Mouse (Mus musculus) midbrain, embryonic 10.5 days (tissue): ENCODE measurements around the gene Cd3d. TPM values are rescaled to one million over a fixed set of nuclear protein-coding genes. Genes with fewer than 3 reads are reported as not detected.
A peak's percentile ranks its signal among the peaks of the same experiment; 100 is the strongest.

ENCODE experiments used
- DNase-seq: peaks from one replicate; pipeline ENCODE4 v3.0.0-alpha.2; 2017; ENCODE audit warnings: low spot score
- H3K27ac ChIP-seq: fragments of 300-500 bp; sonication (generic); replicated peaks from 2 replicates; pipeline ENCODE4 v1.5.1; 2016; ENCODE audit warnings: mild to moderate bottlenecking
- H3K27me3 ChIP-seq: fragments of 300-500 bp; sonication (generic); 2 replicates; pipeline ENCODE4 v1.6.1; 2016; ENCODE audit warnings: low read depth, mild to moderate bottlenecking; ENCODE audit not compliant: poor library complexity, severe bottlenecking
- H3K36me3 ChIP-seq: fragments of 300-500 bp; sonication (generic); 2 replicates; pipeline ENCODE4 v1.6.1; 2016; ENCODE audit warnings: mild to moderate bottlenecking, moderate library complexity
- H3K4me1 ChIP-seq: fragments of 300-500 bp; sonication (generic); 2 replicates; pipeline ENCODE4 v1.6.1; 2016
- H3K4me3 ChIP-seq: fragments of 300-500 bp; sonication (generic); 2 replicates; pipeline ENCODE4 v1.5.1; 2016; ENCODE audit warnings: mild to moderate bottlenecking, moderate library complexity
- H3K9me3 ChIP-seq: fragments of 300-500 bp; sonication (generic); replicated peaks from 2 replicates; pipeline ENCODE4 v1.6.1; 2016; ENCODE audit warnings: mild to moderate bottlenecking
- WGBS: fragments of 180-500 bp; shearing (Covaris S2); methylation state at CpG from one replicate; pipeline ENCODE4 v1.1.7; 2016; 5-methylcytosine and 5-hydroxymethylcytosine counted together
- polyA plus RNA-seq: library from polyadenylated mRNA; unstranded; fragments of >200 nt; fragmentation: Nextera tagmentation; extraction: Ambion mirVana; gene quantifications from 2 replicates; pipeline ENCODE4 v1.2.1, GENCODE M21; 2016

The Cd3d gene
- polyA plus RNA-seq, 1 experiment from 2014 or later = not detected

GRCm38 (mm10) chr9:44998138-44998537, 16.6 kb downstream of the Cd3d start:
- no peaks in the 10 kb centered on the region for H3K27me3 ChIP-seq
- no peak overlapping the region for H3K4me3 ChIP-seq
- no peak for DNase-seq
- H3K4me1 ChIP-seq = peaks cover 3% of the 10 kb centered on the region; the same call in 1 of the 2 replicates
- no peaks in the 10 kb centered on the region for H3K36me3 ChIP-seq
- H3K9me3 ChIP-seq = no peaks in the 10 kb centered on the region; the same call in 1 of the 2 replicates
- H3K27ac ChIP-seq = no peak overlapping the region
- 75% methylated on average over 11 of the region's 11 CpGs for WGBS

GRCm38 (mm10) chr9:44999171-44999570, 17.6 kb downstream of the Cd3d start:
- DNase-seq = no peak
- Histone ChIP-seq H3K4me3 (no peak overlapping the region), H3K27ac (no peak overlapping the region), H3K4me1 (peaks cover 3% of the 10 kb centered on the region; the same call in 1 of the 2 replicates), H3K27me3 (no peaks in the 10 kb centered on the region), H3K9me3 (no peaks in the 10 kb centered on the region; the same call in 1 of the 2 replicates), H3K36me3 (no peaks in the 10 kb centered on the region)
- WGBS = 65% methylated on average over 6 of the region's 6 CpGs

GRCm38 (mm10) chr9:44999776-45000175, 18.2 kb downstream of the Cd3d start:
- H3K36me3 ChIP-seq = no peaks in the 10 kb centered on the region
- H3K27ac ChIP-seq = no peak overlapping the region
- no peaks in the 10 kb centered on the region; the same call in 1 of the 2 replicates for H3K9me3 ChIP-seq
- H3K4me1 ChIP-seq = peaks cover 3% of the 10 kb centered on the region; the same call in 1 of the 2 replicates
- H3K27me3 ChIP-seq = no peaks in the 10 kb centered on the region
- WGBS = 80% methylated on average over 5 of the region's 5 CpGs
- no peak overlapping the region for H3K4me3 ChIP-seq
- DNase-seq = no peak

- Histone ChIP-seq H3K27me3 (no peaks in the 10 kb centered on the region), H3K36me3 (no peaks in the 10 kb centered on the region), H3K4me3 (no peak overlapping the region), H3K27ac (no peak overlapping the region), H3K9me3 (no peaks in the 10 kb centered on the region; the same call in 1 of the 2 replicates), H3K4me1 (peaks cover 3% of the 10 kb centered on the region; the same call in 1 of the 2 replicates)
- WGBS = 76% methylated on average over 3 of the region's 3 CpGs
- DNase-seq = no peak
Observed at GRCm38 (mm10) chr9:45000249-45000648, 18.7 kb downstream of the Cd3d start.

- Histone ChIP-seq H3K4me1 (no peaks in the 10 kb centered on the region), H3K36me3 (no peaks in the 10 kb centered on the region), H3K27me3 (no peaks in the 10 kb centered on the region), H3K9me3 (no peaks in the 10 kb centered on the region), H3K27ac (no peak overlapping the region), H3K4me3 (no peak overlapping the region)
- WGBS = 82% methylated on average over 12 of the region's 12 CpGs
- DNase-seq = no peak
Observed at GRCm38 (mm10) chr9:45007404-45007803, 25.8 kb downstream of the Cd3d start.

GRCm38 (mm10) chr9:45008342-45008741, 26.8 kb downstream of the Cd3d start:
- H3K36me3 ChIP-seq = no peaks in the 10 kb centered on the region
- 71% methylated on average over 4 of the region's 4 CpGs for WGBS

GRCm38 (mm10) chr9:45009180-45010078, 27.8 kb downstream of the Cd3d start, which contains the start of gene Cd3e:
TSS of gene Cd3e (minus strand) at chr9:45009627.
- Histone ChIP-seq H3K27me3 (no peaks in the 10 kb centered on the region), H3K4me1 (no peaks in the 10 kb centered on the region), H3K27ac (no peak within 1 kb of the TSS), H3K36me3 (no peaks in the 10 kb centered on the region), H3K4me3 (no peak within 1 kb of the TSS), H3K9me3 (no peaks in the 10 kb centered on the region)
- no peak for DNase-seq
- WGBS = 88% methylated on average over 19 of the region's 19 CpGs

More at GRCm38 (mm10) chr9:45008342-45008741, 26.8 kb downstream of the Cd3d start:
- H3K9me3 ChIP-seq = no peaks in the 10 kb centered on the region
- H3K27ac ChIP-seq = no peak overlapping the region
- DNase-seq = no peak
- H3K27me3 ChIP-seq = no peaks in the 10 kb centered on the region
- H3K4me3 ChIP-seq = no peak overlapping the region
- no peaks in the 10 kb centered on the region for H3K4me1 ChIP-seq

GRCm38 (mm10) chr9:45010461-45010860, 28.9 kb downstream of the Cd3d start:
- Histone ChIP-seq H3K36me3 (no peaks in the 10 kb centered on the region), H3K27ac (no peak overlapping the region), H3K27me3 (no peaks in the 10 kb centered on the region), H3K4me3 (no peak overlapping the region), H3K4me1 (no peaks in the 10 kb centered on the region), H3K9me3 (no peaks in the 10 kb centered on the region)
- DNase-seq = no peak
- 81% methylated on average over 4 of the region's 4 CpGs for WGBS

GRCm38 (mm10) chr9:45011291-45011690, 29.7 kb downstream of the Cd3d start:
- Histone ChIP-seq H3K27ac (no peak overlapping the region), H3K4me1 (no peaks in the 10 kb centered on the region), H3K36me3 (no peaks in the 10 kb centered on the region), H3K9me3 (no peaks in the 10 kb centered on the region), H3K4me3 (no peak overlapping the region), H3K27me3 (no peaks in the 10 kb centered on the region)
- 52% methylated on average over 6 of the region's 6 CpGs for WGBS
- DNase-seq = no peak

- Histone ChIP-seq H3K4me1 (no peaks in the 10 kb centered on the region), H3K27me3 (no peaks in the 10 kb centered on the region), H3K4me3 (no peak overlapping the region), H3K9me3 (no peaks in the 10 kb centered on the region), H3K27ac (no peak overlapping the region), H3K36me3 (no peaks in the 10 kb centered on the region)
- WGBS = 42% methylated on average over 2 of the region's 2 CpGs
- no peak for DNase-seq
Observed at GRCm38 (mm10) chr9:45014879-45015278, 33.3 kb downstream of the Cd3d start.

- Histone ChIP-seq H3K27ac (no peak overlapping the region), H3K4me3 (no peak overlapping the region), H3K27me3 (no peaks in the 10 kb centered on the region), H3K4me1 (no peaks in the 10 kb centered on the region), H3K36me3 (no peaks in the 10 kb centered on the region), H3K9me3 (no peaks in the 10 kb centered on the region)
- no peak for DNase-seq
- 77% methylated on average over 3 of the region's 3 CpGs for WGBS
Observed at GRCm38 (mm10) chr9:45015841-45016240, 34.3 kb downstream of the Cd3d start.

GRCm38 (mm10) chr9:45018031-45018430, 36.4 kb downstream of the Cd3d start:
- Histone ChIP-seq H3K9me3 (no peaks in the 10 kb centered on the region), H3K4me1 (no peaks in the 10 kb centered on the region), H3K4me3 (no peak overlapping the region), H3K36me3 (no peaks in the 10 kb centered on the region), H3K27me3 (no peaks in the 10 kb centered on the region), H3K27ac (no peak overlapping the region)
- DNase-seq = no peak
- 91% methylated on average over 11 of the region's 11 CpGs for WGBS

GRCm38 (mm10) chr9:45022800-45023199, 41.2 kb downstream of the Cd3d start:
- Histone ChIP-seq H3K9me3 (no peaks in the 10 kb centered on the region), H3K4me1 (no peaks in the 10 kb centered on the region), H3K27me3 (no peaks in the 10 kb centered on the region; the same call in 1 of the 2 replicates), H3K36me3 (no peaks in the 10 kb centered on the region), H3K4me3 (no peak overlapping the region), H3K27ac (no peak overlapping the region)
- peak; percentile 58 for DNase-seq
- 14% methylated on average over 3 of the region's 3 CpGs for WGBS
